Mouse (Mus musculus) gastrocnemius, postnatal 25 days (tissue): ENCODE data around the gene Fbln2. TPM values are rescaled to one million over a fixed set of nuclear protein-coding genes. Genes with fewer than 3 reads are reported as not detected.

Experiments
- DNase-seq: peaks from one replicate; pipeline ENCODE4 v3.0.0; 2022
- total RNA-seq, 2 experiments: library from RNA; stranded (reverse); gene quantifications; 1 replicate in 1 of 2; 2 replicates in 1 of 2; pipeline ENCODE4 v1.2.3; 2021

Gene Fbln2
- total RNA-seq, 2 experiments from 2014 or later: 47.7 to 50.2 TPM

- DNase-seq: no peak
Observed at GRCm38 (mm10) chr6:91279477-91279876, 67.2 kb downstream of the Fbln2 start.

DNA sequence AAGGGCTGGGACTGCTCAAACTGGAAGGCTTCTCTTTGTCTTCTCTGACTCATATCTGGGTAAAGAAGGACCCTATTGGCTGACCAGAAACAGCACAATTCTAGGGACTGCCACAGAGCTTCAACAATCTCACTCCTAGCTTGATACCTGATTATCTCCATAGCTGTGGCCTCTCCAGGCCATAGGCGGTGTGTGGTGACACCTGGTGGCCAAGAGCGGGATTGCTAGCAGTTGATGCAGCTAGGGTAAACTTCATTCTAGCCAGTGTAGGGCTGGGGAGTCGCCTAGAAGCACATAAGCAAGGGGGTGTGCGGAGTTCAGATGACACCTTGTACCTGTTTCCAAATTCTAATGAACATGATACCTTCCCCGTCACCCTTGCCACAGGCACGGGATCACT is 69.0 kb downstream of the Fbln2 start:
- peak; percentile 68 for DNase-seq

DNA sequence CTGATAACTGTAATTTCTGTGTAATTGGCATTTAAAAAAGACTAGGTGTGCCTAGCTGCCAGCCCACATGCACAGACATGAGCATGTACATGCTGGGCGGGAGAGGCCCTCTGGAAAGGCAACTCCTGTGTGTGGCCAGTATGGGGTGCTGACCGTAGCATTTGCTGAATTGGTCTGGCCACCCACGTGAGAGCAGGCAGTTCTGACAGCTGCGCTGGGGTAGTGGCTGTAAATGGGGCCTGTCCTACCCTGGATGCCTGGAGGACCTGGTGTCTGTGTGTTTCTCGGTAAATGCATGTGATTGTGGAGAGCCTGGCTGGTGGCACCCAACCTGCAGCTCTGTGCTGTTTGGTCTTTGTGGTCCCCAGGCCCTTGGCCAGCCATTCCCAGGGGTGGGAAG is 69.5 kb downstream of the Fbln2 start:
- no peak for DNase-seq

GRCm38 (mm10) chr6:91283031-91283430 is 70.8 kb downstream of the Fbln2 start:
- no peak for DNase-seq

DNA sequence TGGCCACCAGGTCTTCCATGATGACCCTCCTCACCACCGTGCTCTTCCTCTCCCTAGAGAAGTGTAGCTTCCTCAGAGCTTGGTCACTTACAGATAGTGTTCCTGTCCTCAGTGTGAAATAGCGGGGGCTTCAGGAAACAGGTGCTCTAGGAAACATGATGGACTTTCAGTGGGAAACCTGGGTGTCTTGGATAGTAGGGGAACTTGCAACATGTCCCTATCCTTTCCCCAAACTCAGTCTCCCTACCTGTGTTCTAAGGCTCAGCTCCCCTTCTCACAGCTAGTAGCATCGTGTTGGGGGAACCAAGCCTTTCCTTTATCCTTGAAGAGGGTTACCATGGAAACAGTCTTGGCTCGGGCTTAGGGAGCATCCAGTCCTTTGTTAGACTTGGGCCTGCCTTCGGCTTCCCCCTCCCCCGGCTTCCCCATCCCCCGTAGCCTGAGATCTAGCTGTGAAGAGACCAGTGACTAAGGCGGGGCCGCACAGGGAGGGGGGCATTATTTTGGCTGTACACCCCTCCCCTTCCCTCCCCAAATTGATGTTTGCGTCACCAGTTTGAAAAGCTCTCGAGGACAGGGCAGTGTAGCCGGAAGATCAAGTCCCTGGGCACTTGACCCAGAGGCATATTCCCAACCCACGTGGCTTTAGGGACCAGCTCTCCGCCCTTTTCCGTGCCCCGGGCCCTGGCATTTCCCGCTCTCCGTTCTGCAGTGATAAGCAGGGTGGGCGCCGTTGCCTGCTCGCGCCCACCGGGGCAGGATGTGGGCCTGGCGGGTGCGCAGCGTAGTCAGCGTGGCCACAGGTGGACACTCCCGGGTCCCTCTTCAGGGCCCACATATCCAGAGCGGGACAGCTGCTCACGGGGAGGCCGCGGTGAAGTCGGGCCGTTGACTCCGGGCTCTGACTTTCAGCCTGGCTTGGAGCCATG is 72.5 kb downstream of the Fbln2 start:
- no peak for DNase-seq

DNA sequence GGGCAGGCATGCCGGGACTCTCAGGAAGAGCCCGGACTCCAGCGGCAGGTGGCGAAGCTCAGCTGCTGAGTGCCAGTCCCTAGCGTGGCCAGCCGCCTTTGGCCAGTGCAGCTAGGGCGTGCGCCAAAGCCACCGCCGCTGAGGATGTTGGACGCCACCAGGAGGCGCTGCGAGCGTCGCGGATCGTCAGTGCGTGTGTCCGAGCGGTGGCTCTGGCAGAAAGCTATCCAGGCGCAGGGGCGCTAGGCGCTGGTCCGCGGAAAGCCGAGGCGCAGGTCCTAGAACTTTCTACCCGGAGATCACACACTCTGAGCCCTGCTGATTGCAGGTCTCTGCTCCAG is 73.2 kb downstream of the Fbln2 start:
- peak; percentile 79 for DNase-seq

- DNase-seq: no peak
Observed at GRCm38 (mm10) chr6:91285814-91286545, 73.7 kb downstream of the Fbln2 start.

DNA sequence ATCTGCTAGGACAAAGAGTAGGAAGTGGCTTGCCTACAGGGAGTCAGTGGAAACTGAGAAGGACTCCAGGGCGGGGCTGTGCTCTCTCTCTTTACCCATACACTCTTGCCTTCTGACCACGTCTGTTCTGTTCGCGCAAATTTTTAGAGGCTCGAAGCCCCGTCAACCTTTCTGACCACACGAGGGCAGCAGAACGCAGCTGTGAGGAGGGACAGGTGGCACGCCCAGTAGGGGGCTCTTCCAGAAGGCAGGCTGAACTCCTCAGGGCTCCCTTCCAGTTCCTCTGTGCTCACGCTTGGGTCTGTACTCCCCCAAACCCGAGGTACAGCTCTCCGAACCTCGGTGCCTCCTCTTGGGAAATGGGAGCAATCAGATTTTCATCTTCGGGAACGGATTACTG is 74.4 kb downstream of the Fbln2 start:
- DNase-seq: peak; percentile 51

DNA sequence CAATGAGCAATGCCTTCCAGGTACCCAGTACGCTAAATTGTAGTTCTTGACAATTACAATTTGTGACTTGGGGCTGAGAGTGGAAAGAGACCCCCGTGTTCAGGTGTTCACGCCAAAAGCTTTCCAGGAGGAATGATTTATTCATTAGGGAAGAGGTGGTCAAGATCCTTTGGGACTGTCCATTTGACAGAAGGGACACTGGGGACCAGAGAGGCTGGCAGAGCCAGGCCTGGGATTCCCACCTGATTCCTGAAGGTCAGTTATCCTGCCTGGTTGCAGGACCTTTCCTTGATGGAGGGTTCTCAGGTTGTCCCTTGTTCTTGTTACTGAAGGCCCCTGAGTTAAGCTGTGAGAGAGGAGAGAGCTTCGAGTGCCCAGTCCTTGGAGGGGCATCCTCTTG is 74.9 kb downstream of the Fbln2 start:
- no peak for DNase-seq

DNA sequence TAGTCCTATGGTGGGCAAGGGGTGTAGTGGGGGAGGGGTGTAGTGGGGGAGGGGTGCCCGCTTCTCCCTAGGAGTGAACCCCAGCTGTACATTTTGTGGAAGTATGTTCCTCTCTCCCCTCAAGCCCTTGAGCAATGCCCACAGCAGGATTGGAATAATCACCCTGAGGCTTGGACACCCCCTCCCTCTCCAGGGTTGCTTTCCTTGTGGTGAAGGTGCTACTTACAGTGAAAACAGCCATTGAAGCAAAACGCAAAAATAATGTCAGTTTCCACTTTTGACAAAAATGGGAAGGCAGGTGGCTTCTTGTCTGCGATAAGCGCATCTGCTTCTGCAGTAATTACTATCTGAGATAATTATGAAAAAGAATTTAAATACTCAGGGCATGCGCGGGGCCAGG is 75.4 kb downstream of the Fbln2 start:
- DNase-seq: no peak

DNA sequence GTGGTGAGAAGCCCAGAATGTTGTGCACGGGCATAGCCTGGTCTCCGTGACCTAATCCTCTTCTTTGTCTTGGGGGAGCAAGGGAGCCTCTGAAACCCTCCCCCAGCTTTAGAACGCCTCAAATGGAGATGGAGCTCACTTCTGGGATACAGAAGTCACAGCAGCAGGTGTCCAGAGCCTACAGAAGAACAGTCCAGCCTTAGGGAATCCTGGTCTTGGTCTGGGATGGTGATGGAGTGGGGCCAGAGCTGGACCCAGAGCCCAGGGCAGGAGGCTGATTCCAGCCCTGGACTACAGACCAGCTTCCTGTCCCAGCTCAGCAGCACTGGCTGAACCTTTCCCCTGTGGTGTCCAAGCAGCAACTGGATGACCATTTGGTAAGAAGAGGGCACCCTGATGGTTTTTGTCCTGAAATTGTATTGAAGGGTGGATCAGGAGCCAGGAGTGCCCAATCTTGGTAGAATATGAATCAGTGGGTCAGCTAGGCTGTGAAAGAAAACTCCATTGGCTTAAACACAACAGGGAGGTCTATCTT is 76.1 kb downstream of the Fbln2 start:
- DNase-seq: no peak

GRCm38 (mm10) chr6:91288961-91289360 is 76.7 kb downstream of the Fbln2 start:
- no peak for DNase-seq

DNA sequence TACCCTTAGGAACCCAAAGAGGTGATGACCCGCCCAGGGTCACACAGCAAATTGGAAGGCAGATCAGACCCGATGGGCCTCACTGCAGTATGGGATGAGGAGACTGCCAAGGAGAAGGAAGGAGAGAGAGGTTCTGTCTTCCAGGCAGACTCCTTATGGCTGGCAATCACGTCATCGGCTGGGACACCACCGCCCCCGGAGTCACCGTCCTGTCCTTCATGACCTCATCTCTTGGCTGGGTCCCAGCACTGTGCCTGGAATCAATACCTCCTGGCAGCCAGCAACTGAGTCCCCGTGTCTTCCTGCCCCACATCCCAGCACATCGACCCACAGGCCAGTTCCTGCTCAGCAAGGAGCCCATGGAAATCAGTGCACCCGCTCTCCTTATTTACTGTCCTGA is 78.7 kb downstream of the Fbln2 start:
- no peak for DNase-seq

- no peak for DNase-seq
Observed at GRCm38 (mm10) chr6:91295431-91295830, 83.2 kb downstream of the Fbln2 start.

DNA sequence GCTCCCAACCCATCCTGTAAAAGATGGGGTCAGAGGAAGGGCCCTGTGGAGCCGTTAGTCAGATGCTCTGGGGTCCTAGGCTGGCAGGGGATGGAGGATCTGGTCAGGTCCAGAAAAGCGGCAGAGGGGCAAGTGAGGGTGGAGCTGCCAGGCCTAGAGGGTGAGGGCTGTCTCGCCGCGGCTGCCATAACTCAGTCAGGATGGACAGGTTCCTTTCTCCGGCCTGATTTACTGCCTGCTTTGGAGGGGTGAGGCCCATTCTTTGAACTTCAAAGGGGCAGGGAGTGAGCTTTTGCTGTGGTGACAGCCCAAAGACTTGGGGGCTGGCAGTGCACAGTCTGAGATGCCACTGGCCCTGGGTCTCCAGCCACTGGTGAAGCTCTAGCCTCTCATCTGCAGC is 86.6 kb downstream of the Fbln2 start:
- no peak for DNase-seq

DNA sequence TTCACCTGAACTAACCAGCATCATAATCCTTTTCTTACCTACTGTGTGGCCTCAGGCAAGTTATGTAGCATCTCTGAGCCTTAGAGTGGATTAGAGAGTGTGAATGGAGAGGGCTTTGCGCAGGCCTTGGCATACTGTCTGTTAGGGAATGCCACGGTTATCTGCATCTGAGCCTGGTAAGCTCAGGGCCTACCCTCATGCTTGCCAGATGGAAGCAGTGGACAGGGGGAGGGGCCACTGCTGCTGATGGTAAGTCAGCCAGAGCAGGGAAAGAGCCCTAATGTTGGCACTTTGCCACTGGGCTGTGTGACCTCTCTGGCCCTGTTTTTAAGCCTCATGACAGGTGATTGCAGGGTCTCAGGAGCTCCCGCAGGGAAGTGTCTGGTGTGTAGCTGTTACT is 87.8 kb downstream of the Fbln2 start:
- DNase-seq: no peak

DNA sequence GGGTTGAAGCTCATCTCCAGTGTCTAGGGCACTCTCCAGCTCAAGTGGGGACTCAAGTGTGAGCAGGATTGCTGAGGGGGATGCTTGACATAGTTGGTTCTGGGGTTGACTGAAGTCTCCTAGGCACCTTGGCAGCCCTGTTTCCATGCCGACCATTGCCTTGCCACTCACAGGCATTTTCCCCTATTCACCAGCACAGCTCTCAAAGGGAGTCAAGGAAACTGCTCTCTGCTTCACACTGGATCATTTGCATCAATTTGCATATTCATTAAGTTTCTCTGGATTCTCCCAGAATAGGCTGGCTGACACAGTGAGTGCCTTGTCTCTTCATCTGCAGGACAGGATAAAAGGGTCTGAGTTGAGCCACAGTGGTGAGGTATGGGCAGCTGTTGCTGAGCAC is 89.6 kb downstream of the Fbln2 start:
- no peak for DNase-seq

DNA sequence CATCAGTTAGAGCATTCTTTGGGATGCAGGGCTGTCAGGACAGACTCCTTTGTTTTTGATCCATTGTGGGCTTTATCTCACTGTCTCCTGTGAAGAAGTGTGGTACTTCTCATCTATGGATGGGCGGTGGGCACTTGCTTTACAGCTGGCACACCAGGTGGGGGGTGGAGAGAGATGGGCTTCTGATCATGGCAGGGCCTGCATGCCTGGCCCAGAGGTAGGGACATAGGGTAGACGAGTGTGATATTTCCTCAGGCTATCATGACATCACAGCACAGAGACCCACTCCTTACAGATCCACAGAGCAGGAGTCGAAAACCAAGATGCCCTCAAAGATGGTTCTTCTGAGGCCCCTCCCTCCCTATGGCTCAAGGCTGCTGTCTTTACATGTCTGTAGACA is 90.1 kb downstream of the Fbln2 start:
- no peak for DNase-seq

DNA sequence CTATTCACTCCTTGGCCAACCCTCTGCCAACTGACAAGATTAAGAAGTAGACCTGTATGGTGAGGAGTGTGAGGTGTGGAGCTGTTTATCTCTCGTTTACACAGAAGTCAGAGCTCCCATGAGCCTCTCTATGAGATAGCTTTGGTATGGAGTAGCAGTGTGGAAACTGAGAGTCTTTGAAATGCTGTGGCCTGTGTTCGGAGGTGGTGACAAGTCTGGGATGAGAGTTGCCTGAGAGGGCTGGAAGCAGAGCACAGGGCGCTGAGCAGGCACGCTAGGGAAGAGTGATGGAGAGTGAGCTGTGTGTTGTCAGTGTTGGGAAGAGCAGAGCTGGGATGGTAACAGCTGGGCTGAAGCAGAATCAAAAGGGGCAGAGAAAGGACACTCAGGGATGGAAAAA is 91.9 kb downstream of the Fbln2 start:
- DNase-seq: no peak

DNA sequence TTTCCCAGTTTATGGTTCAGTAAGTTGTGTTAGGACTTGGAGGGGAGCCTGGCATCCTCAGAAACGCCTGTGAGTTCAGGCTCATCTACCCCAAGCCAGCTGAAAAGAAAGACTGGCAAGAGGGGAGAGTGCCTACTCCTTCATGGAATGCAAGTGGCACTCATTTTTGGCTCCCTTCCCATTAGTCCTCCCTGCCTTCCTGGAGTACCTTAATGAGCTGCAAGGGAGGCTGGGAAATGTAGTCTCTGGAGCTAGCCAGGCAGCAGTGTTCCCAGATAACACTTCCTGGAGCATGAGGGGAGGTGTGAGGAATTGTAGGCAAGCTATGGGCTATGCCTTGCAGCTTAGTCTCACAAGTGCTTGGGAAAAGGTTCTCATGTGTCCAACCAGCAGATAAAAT is 95.7 kb downstream of the Fbln2 start:
- no peak for DNase-seq

DNA sequence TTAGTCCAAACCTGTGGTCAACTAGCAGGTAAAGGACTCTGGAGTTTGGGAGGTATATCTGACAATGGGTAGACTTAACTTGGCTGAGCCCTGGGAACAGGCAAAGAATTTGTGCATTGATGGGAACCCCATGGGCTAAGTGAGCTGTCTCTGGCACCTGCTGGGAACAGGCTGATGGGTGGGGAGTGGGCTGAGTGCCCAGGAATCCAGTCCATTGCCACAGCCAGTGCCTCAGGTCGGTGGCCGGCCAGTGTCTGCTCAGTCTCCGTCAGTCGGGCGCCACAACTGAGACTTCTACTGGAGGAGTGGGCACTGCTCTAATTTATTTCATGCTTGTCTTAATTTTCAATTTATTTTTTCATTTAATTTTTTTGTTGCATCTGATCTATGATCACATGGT is 98.9 kb downstream of the Fbln2 start:
- no peak for DNase-seq

GRCm38 (mm10) chr6:91312491-91312890 is 100.2 kb downstream of the Fbln2 start:
- DNase-seq: no peak
